Mouse (Mus musculus) limb, embryonic 13.5 days (tissue): ENCODE results near the gene Rtn4ip1. TPM values are rescaled to one million over a fixed set of nuclear protein-coding genes. Genes with fewer than 3 reads are reported as not detected.

ENCODE experiments used
- ATAC-seq: fragments of 200-750 bp; cut with Nextera tagmentation; 2 replicates; pipeline ENCODE4 v1.8.0; 2017; ENCODE audit warnings: low read depth, moderate number of reproducible peaks, moderate TSS enrichment; ENCODE audit not compliant: low FRiP score
- H3K27ac ChIP-seq: fragments of 300-500 bp; sonication (generic); 2 replicates; pipeline ENCODE4 v1.5.1; 2015; ENCODE audit warnings: inconsistent platforms, mild to moderate bottlenecking, moderate library complexity
- H3K27me3 ChIP-seq: fragments of 300-500 bp; sonication (generic); 2 replicates; pipeline ENCODE4 v1.6.1; 2015; ENCODE audit warnings: mild to moderate bottlenecking, inconsistent platforms
- H3K36me3 ChIP-seq: fragments of 300-500 bp; sonication (generic); 2 replicates; pipeline ENCODE4 v1.6.1; 2015; ENCODE audit warnings: inconsistent platforms, mild to moderate bottlenecking, moderate library complexity
- H3K4me1 ChIP-seq: fragments of 300-500 bp; sonication (generic); 2 replicates; pipeline ENCODE4 v1.6.1; 2015; ENCODE audit warnings: inconsistent platforms
- H3K4me2 ChIP-seq: fragments of 300-500 bp; sonication (generic); replicated peaks from 2 replicates; pipeline ENCODE4 v1.6.1; 2015; ENCODE audit warnings: inconsistent platforms, mild to moderate bottlenecking, moderate library complexity
- H3K4me3 ChIP-seq: fragments of 300-500 bp; sonication (generic); 2 replicates; pipeline ENCODE4 v1.5.1; 2015; ENCODE audit warnings: moderate library complexity, mild to moderate bottlenecking, inconsistent platforms
- H3K9ac ChIP-seq: fragments of 300-500 bp; sonication (generic); 2 replicates; pipeline ENCODE4 v1.6.1; 2015; ENCODE audit warnings: mild to moderate bottlenecking, inconsistent platforms
- H3K9me3 ChIP-seq: fragments of 300-500 bp; sonication (generic); 2 replicates; pipeline ENCODE4 v1.6.1; 2016; ENCODE audit warnings: inconsistent platforms
- WGBS: fragments of 180-500 bp; shearing (Covaris S2); methylation state at CpG from one replicate; pipeline ENCODE4 v1.1.7; 2015; 5-methylcytosine and 5-hydroxymethylcytosine counted together
- polyA plus RNA-seq: library from polyadenylated mRNA; unstranded; fragments of >200 nt; fragmentation: Nextera tagmentation; extraction: Ambion mirVana; gene quantifications from 2 replicates; pipeline ENCODE4 v1.2.1, GENCODE M21; 2015

Gene Rtn4ip1
- polyA plus RNA-seq = 14.9 and 16.1 TPM in 2 replicates

DNA sequence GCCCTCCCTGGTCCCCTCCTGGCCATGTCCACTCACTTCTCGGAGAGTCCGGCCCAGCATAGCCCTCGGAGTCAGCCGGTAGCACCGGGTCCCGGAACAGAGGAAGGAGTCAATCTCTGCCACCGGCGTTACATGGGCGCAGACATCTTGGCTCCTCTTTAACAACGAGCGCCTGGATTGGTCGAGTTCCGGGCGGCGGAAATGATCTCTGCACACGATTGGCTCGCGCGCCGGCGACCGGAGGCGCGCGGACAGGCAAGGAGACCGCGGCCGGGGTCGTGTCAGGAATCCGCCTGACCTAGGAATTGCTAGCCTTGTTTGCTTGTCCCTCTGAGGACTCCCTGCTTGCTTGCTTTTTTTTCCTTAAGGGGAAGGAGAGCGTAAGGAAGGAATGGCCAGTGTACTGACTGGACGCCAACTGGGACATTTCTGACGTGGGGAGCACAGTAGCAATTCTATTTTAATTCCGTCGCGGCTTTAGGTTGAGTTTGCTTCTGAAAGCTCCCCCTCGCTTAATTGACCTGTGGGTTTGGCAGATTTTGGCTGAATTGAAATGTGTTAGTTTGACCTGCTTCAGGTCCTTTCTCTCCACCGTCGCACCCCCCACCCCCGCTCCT is at the start of gene Rtn4ip1, which contains the start of gene Qrsl1:
TSS of gene Rtn4ip1 (plus strand) at position 230 of the 617 bp plus-strand sequence.
TSS of gene Qrsl1 (minus strand) at position 168 of the 617 bp plus-strand sequence.
- peak; percentile 97 for ATAC-seq
- peak within 1 kb of the TSS; percentile 78 for H3K4me3 ChIP-seq

DNA sequence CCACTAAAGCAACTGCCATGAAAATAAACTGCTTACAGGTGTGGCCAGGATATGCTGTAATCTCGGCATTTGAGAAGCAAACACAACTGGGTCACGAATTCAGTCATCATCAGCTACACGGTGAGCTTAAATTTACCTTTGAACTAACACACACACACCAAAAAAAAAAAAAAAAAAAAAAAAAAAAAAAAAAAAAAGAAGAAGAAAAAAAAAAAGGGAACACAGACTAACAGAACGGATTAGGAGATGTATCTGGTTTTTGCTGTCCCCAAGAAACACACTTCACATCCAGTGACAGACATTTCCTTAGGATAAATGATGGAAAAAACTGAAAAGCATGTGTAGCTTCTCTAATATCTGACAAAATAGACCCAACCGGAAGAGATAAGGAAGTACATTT is 49.7 kb upstream of the Rtn4ip1 start:
- no peak for ATAC-seq
- H3K4me2 ChIP-seq = no peak overlapping the region
- no peak overlapping the region for H3K4me3 ChIP-seq
- H3K27ac ChIP-seq = no peak overlapping the region
- peaks cover 3% of the 10 kb centered on the region; the same call in 1 of the 2 replicates for H3K9me3 ChIP-seq
- H3K27me3 ChIP-seq = no peaks in the 10 kb centered on the region
- no peaks in the 10 kb centered on the region for H3K36me3 ChIP-seq
- H3K9ac ChIP-seq = no peak overlapping the region
- WGBS = 81% methylated on average over 5 of the region's 5 CpGs
- H3K4me1 ChIP-seq = no peaks in the 10 kb centered on the region

More for the DNA sequence above, at the start of gene Rtn4ip1, which contains the start of gene Qrsl1:
- Histone ChIP-seq H3K9me3 (no peaks in the 10 kb centered on the region), H3K4me2 (peak within 1 kb of the TSS; percentile 69), H3K27me3 (no peaks in the 10 kb centered on the region), H3K4me1 (peaks cover 10% of the 10 kb centered on the region), H3K9ac (peak within 1 kb of the TSS; percentile 75), H3K36me3 (peaks cover 4% of the 10 kb centered on the region), H3K27ac (peak within 1 kb of the TSS; percentile 48; the same call in 1 of the 2 replicates)
- WGBS = under 1% methylated on average over 40 of the region's 40 CpGs

DNA sequence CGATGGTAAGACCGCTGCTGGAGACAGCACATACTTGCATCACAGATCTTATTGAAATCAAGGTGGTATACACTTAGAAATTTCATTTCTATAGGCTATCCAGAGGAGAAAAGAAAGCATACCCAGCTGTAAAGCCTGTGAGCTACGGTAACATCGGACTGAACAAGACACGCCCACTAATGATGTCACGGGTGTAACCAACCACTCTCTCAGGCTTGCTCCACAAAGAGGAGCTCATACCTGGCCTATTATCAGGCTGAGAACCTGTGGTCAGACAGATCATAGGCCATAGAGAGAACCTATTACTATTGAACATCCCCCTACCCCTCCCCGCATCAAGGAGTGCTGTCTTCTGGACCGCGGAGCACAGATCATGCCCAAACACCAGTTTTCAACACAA is 45.7 kb upstream of the Rtn4ip1 start:
- 93% methylated on average over 9 of the region's 9 CpGs for WGBS
- peaks cover 3% of the 10 kb centered on the region; the same call in 1 of the 2 replicates for H3K9me3 ChIP-seq
- no peaks in the 10 kb centered on the region for H3K4me1 ChIP-seq
- no peak overlapping the region for H3K4me2 ChIP-seq
- H3K27ac ChIP-seq = no peak overlapping the region
- ATAC-seq = no peak
- H3K9ac ChIP-seq = no peak overlapping the region
- H3K36me3 ChIP-seq = no peaks in the 10 kb centered on the region
- H3K4me3 ChIP-seq = no peak overlapping the region
- H3K27me3 ChIP-seq = no peaks in the 10 kb centered on the region

DNA sequence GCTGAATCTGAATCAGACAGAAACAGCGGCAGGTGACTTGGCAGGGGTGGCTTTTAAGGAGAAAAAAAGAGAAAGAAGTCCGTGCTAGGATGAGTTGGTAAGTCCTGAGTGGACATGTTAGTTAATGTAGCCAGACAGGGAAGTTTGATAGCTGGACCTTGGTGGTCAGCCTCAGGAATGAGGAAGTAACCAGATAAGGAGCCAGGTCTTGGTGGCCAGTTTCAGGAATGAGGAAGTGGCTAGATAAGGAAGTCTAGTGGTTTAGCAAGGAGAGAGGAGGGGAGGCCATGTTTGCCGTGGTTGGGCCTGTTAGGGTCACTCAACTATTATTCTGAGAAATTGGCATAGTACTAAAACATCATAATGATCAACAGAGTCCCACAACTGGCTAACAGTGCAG is 45.3 kb upstream of the Rtn4ip1 start:
- Histone ChIP-seq H3K27ac (no peak overlapping the region), H3K4me2 (no peak overlapping the region), H3K4me1 (no peaks in the 10 kb centered on the region), H3K27me3 (no peaks in the 10 kb centered on the region), H3K9ac (no peak overlapping the region), H3K4me3 (no peak overlapping the region), H3K9me3 (peaks cover 3% of the 10 kb centered on the region; the same call in 1 of the 2 replicates), H3K36me3 (no peaks in the 10 kb centered on the region)
- WGBS = 87% methylated on average over 3 of the region's 3 CpGs
- ATAC-seq = no peak

DNA sequence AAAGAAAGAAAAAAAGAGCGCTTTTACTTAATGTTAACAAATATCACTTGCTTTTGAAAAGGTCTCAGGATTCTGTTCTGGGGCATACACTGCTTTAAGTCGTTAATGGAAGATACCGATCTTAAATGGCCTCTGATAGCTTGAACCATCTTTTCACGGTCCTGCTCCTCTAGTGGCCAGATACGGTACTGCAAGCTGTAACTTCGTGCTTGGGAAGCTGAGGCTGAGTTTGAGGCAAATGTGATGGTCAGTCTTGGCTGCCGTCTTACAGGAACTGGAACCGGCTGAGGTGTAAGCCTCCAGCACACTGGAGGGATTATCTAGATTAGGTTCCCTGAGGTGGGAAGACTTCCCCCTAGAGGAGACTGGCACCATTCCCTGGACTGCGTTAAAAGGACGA is 30.9 kb upstream of the Rtn4ip1 start:
- WGBS = 68% methylated on average over 10 of the region's 10 CpGs

DNA sequence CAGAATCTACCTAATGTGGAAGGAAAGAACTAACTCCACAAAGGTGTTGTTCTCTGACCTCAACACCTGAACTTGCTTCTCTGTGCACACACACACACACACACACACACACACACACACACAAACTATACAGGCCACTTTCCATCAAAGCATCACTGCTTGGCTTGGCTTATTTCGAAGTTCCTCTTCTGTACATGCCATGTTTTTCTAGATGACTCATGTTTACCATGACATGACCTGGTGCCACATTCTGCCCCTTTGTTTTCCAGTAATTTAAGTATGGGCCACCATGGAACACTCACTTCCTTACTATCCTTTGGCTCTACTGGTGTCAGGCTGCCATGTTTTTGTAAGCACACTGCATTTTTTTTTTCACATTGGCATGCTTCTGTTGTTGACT is 30.1 kb upstream of the Rtn4ip1 start:
- Histone ChIP-seq H3K36me3 (peaks cover 10% of the 10 kb centered on the region; the same call in 1 of the 2 replicates), H3K4me1 (no peaks in the 10 kb centered on the region), H3K27ac (no peak overlapping the region), H3K27me3 (no peaks in the 10 kb centered on the region), H3K4me3 (no peak overlapping the region), H3K4me2 (no peak overlapping the region), H3K9ac (no peak overlapping the region), H3K9me3 (no peaks in the 10 kb centered on the region)
- no peak for ATAC-seq
- 91% methylated on average over 1 of the region's 1 CpGs for WGBS

More for the DNA sequence above, 30.9 kb upstream of the Rtn4ip1 start:
- Histone ChIP-seq H3K4me2 (no peak overlapping the region), H3K9ac (no peak overlapping the region), H3K36me3 (peaks cover 3% of the 10 kb centered on the region; the same call in 1 of the 2 replicates), H3K4me3 (no peak overlapping the region), H3K27me3 (no peaks in the 10 kb centered on the region), H3K4me1 (no peaks in the 10 kb centered on the region), H3K27ac (no peak overlapping the region), H3K9me3 (no peaks in the 10 kb centered on the region)
- ATAC-seq = no peak

DNA sequence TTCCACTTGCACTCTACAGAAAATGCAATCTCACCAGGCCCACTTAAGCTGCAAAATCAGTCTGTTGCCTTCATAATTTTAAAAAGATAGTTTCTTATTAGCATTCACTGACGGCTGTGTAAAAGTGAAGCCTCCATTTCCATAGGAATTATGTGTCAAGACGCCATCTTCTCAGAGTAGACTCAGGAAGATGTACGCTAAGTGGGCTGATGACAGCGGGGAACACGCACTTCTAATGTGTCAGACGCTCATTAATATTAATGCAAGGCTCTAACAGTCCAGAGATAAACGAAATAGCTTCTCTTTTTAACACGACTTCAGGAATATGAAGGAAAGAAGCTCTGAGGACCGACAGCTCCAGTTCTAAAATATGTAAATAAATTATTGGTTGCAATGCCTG is 13.9 kb upstream of the Rtn4ip1 start:
- H3K4me2 ChIP-seq = no peak overlapping the region
- no peak for ATAC-seq
- H3K4me3 ChIP-seq = no peak overlapping the region
- H3K9me3 ChIP-seq = no peaks in the 10 kb centered on the region
- H3K27ac ChIP-seq = no peak overlapping the region
- WGBS = 92% methylated on average over 9 of the region's 9 CpGs
- H3K4me1 ChIP-seq = no peaks in the 10 kb centered on the region
- no peaks in the 10 kb centered on the region for H3K27me3 ChIP-seq
- H3K36me3 ChIP-seq = peaks cover 38% of the 10 kb centered on the region
- H3K9ac ChIP-seq = no peak overlapping the region

DNA sequence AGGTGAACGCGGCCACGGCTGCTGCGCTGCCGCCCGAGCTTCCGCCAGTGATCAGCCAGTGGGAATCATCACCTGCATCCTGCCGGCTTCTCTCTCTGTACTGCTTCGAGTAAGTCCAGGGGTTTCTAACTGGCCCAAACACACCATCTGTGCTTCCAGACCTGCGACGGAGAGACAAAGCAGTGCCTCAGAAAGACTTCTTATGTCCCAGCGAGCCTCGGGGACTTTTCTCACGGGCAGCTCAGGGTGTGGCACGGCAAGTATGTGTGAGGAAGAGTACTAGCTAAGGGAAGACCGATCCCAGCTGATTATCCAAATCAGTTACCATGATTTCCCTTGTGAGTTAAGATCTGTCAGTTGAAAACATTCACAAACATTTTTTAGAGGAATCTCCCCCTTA is 12.6 kb upstream of the Rtn4ip1 start:
- WGBS = 90% methylated on average over 16 of the region's 16 CpGs
- ATAC-seq = no peak

DNA sequence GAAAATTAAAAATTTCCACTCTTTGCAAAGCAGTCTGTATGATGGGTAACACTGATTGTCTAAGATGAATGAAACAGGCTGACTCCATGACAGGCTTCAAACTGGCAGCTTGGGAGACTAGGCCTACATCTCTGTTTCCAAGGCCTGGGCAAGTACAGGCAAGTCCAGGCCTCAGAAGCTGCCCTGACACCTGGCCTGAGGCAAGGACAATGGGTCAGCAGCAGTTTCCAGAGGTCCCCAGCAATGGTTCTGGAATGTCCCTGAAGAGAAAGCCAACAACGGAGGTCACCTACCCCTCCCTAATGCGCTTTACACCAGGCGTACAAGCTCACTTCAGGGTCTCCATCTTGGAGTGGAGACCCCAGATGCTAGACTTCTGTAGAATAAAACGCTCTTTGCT is 8.6 kb upstream of the Rtn4ip1 start:
- WGBS = 96% methylated on average over 4 of the region's 4 CpGs
- Histone ChIP-seq H3K9ac (no peak overlapping the region), H3K9me3 (no peaks in the 10 kb centered on the region), H3K27me3 (no peaks in the 10 kb centered on the region), H3K4me2 (no peak overlapping the region), H3K36me3 (peaks cover 56% of the 10 kb centered on the region), H3K27ac (no peak overlapping the region), H3K4me1 (no peaks in the 10 kb centered on the region), H3K4me3 (no peak overlapping the region)
- no peak for ATAC-seq

More for the DNA sequence above, 12.6 kb upstream of the Rtn4ip1 start:
- Histone ChIP-seq H3K4me1 (no peaks in the 10 kb centered on the region), H3K9ac (no peak overlapping the region), H3K9me3 (no peaks in the 10 kb centered on the region), H3K36me3 (peaks cover 48% of the 10 kb centered on the region), H3K4me3 (no peak overlapping the region), H3K27ac (no peak overlapping the region), H3K4me2 (no peak overlapping the region), H3K27me3 (no peaks in the 10 kb centered on the region)

DNA sequence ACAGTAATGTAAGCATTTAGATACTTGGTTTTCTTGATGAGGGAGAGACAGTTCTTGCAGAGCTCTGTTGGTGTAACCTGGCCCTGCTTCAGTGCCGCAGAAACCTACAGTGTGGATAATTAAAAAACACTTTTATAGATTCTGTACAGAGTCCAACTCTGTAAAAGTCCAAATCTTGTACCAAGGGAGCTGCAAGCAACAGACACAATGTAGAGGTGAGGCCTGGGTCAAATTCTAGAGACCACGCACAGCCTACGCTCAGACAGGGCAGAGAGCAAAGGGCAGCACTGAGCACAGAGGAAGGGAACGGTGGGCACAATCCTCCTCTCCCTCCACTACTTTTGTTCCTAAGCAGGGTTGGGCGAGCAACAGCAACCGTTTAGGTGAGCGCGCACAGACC is 5.5 kb upstream of the Rtn4ip1 start:
- Histone ChIP-seq H3K4me1 (peaks cover 2% of the 10 kb centered on the region; the same call in 1 of the 2 replicates), H3K36me3 (peaks cover 42% of the 10 kb centered on the region), H3K4me2 (no peak overlapping the region), H3K27ac (no peak overlapping the region), H3K4me3 (no peak overlapping the region), H3K9ac (no peak overlapping the region), H3K9me3 (no peaks in the 10 kb centered on the region), H3K27me3 (no peaks in the 10 kb centered on the region)
- no peak for ATAC-seq
- WGBS = 85% methylated on average over 8 of the region's 8 CpGs

DNA sequence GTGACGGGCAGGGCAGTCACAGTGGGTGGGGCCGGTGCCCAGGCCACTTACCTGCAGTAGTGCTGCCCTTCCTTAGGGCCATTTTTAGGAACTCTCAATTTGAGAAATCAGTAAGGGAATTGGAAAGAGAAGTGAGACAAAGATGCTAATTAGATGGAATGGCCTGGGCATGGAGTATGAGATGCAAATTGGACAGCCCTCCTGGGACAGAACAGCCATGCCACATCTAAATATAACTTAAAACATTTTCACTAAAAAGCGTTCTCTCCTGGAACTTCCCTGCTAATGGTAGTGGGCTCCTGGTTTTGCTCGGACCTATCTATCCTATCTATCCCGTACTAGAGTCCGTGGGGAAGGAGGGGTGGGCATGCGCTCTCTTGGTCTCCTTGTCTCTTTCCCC is 3.3 kb upstream of the Rtn4ip1 start:
- H3K36me3 ChIP-seq = peaks cover 33% of the 10 kb centered on the region
- H3K4me3 ChIP-seq = no peak overlapping the region
- no peak overlapping the region for H3K9ac ChIP-seq
- no peak overlapping the region for H3K27ac ChIP-seq
- no peaks in the 10 kb centered on the region for H3K9me3 ChIP-seq
- H3K4me2 ChIP-seq = no peak overlapping the region
- H3K4me1 ChIP-seq = peaks cover 10% of the 10 kb centered on the region
- H3K27me3 ChIP-seq = no peaks in the 10 kb centered on the region
- WGBS = 92% methylated on average over 7 of the region's 7 CpGs
- no peak for ATAC-seq

DNA sequence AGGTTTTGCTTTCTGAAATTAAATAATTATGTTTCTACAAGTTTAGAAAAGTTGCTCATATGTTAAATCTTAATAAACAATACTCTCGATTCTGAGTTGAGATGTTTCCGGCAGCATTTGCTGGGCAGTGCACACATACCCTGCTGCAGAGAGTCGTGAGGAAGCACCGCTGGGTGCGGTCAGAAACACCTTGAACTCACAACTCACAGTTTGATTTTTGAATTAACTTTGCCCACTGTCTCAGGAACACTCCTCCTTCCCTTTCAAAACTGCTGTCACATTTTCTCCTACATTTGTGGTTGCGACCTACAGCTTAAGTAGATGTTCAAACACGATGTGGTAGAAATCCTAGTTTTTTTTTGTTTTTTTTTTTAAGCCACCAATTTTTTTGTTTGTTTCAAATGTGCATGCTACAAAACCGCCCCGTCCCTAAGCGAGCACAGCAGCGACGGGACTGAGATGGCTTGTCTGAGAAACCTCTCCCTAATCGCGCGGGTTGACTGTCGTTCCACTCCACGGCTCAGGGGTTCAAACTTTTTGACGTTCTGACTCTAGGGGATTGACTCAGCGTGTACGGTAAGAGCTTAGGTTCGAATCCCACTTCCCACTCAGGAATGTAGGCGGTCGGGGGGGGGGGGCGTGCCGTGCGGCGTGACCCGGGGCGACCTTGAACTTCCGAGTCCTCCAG is 580 bp upstream of the Rtn4ip1 start:
- Histone ChIP-seq H3K27ac (peak overlapping the region; percentile 48; the same call in 1 of the 2 replicates), H3K36me3 (peaks cover 5% of the 10 kb centered on the region), H3K27me3 (no peaks in the 10 kb centered on the region), H3K4me2 (peak overlapping the region; percentile 64), H3K4me3 (peak overlapping the region; percentile 78), H3K9ac (peak overlapping the region; percentile 75), H3K4me1 (peaks cover 10% of the 10 kb centered on the region), H3K9me3 (no peaks in the 10 kb centered on the region)
- WGBS = 9% methylated on average over 30 of the region's 30 CpGs
- peak; percentile 39 for ATAC-seq
